Mouse (Mus musculus) monocyte, adult 5-6 weeks (primary cell): ENCODE data around the gene Gm4763. TPM values are rescaled to one million over a fixed set of nuclear protein-coding genes. Genes with fewer than 3 reads are reported as not detected.

Experiments used
- ATAC-seq: fragments of 153-309, 156-312 bp; replicated peaks from 2 replicates; pipeline ENCODE4 v1.8.0; 2017; ENCODE audit warnings: mild to moderate bottlenecking; ENCODE audit not compliant: low TSS enrichment, insufficient number of reproducible peaks, severe bottlenecking, poor library complexity, low FRiP score
- total RNA-seq: library from RNA; stranded (forward); fragments of 200-1000, 200-491, 200-594 nt; gene quantifications from 3 replicates; pipeline ENCODE4 v1.2.3, GENCODE M21; 2017

Gm4763 gene
- total RNA-seq, 1 experiment from 2014 or later: not detected

- no peak for ATAC-seq
Observed at GRCm38 (mm10) chr7:24671944-24672439, 54.7 kb downstream of the Gm4763 start.

Other genes with a start within 250 kb of the Gm4763 start
- not detected in 3 replicates for gene Cadm4, start 244.9 kb downstream of the Gm4763 start, total RNA-seq
- gene Zfp428, start 219.9 kb downstream of the Gm4763 start, total RNA-seq: 0.95 TPM in 1 of 3 replicates, not detected in the others
- 1.1 TPM in 1 of 3 replicates, not detected in the others for gene AC161166.1, start 214.5 kb downstream of the Gm4763 start, total RNA-seq
- gene Irgq, start 196.2 kb downstream of the Gm4763 start, total RNA-seq: 2.5 to 6.9 TPM (median 2.9 TPM) in 3 replicates
- not detected in 3 replicates for gene Pinlyp, start 180.8 kb downstream of the Gm4763 start, total RNA-seq
- gene Xrcc1, start 180.6 kb downstream of the Gm4763 start, total RNA-seq: 18.0 to 42.4 TPM (median 29.6 TPM) in 3 replicates
- gene Ethe1, start 139.4 kb downstream of the Gm4763 start, total RNA-seq: 4.8 to 9.7 TPM (median 7.9 TPM) in 3 replicates
- not detected in 3 replicates for gene Zfp575, start 139.3 kb downstream of the Gm4763 start, total RNA-seq
- gene Phldb3, start 116.1 kb downstream of the Gm4763 start, total RNA-seq: 7.5 to 10.6 TPM (median 9.6 TPM) in 3 replicates
- gene Lypd3, start 90.4 kb downstream of the Gm4763 start, total RNA-seq: not detected in 3 replicates
- gene Tex101, start 50.2 kb downstream of the Gm4763 start, total RNA-seq: not detected in 3 replicates
- gene BC049730, start 17.7 kb downstream of the Gm4763 start, total RNA-seq: not detected in 3 replicates
- 1.9 to 6.7 TPM (median 5.2 TPM) in 3 replicates for gene Cd177, start 33.4 kb upstream of the Gm4763 start, total RNA-seq
- not detected in 3 replicates for gene Ceacam10, start 50.3 kb upstream of the Gm4763 start, total RNA-seq
- gene Gm9844, start 135.3 kb upstream of the Gm4763 start, total RNA-seq: 16.3 to 23.7 TPM (median 19.1 TPM) in 3 replicates
- gene Lypd4, start 143.0 kb upstream of the Gm4763 start, total RNA-seq: not detected in 3 replicates
- not detected in 3 replicates for gene Dmrtc2, start 143.1 kb upstream of the Gm4763 start, total RNA-seq
- 599 to 964 TPM (median 888 TPM) in 3 replicates for gene Rps19, start 157.5 kb upstream of the Gm4763 start, total RNA-seq
- gene Cd79a, start 170.5 kb upstream of the Gm4763 start, total RNA-seq: 26.8 to 46.7 TPM (median 35.0 TPM) in 3 replicates
- 214 to 370 TPM (median 269 TPM) in 3 replicates for gene Arhgef1, start 176.0 kb upstream of the Gm4763 start, total RNA-seq
- not detected in 3 replicates for gene Gm4881, start 217.6 kb upstream of the Gm4763 start, total RNA-seq
- gene Rabac1, start 245.8 kb upstream of the Gm4763 start, total RNA-seq: 82.7 to 149 TPM (median 92.1 TPM) in 3 replicates